Mouse (Mus musculus) lung, postnatal 0 days (tissue): ENCODE data around the gene Ilf3.

Experiments used
- CTCF ChIP-seq: IDR thresholded peaks from 2 replicates; pipeline ENCODE4 v1.5.1; 2016; ENCODE audit warnings: antibody characterized with exemption, mild to moderate bottlenecking
- EP300 ChIP-seq: IDR thresholded peaks from 2 replicates; pipeline ENCODE4 v1.6.1; 2016; ENCODE audit warnings: antibody characterized with exemption, mild to moderate bottlenecking, control low read depth

GRCm38 (mm10) chr9:21454556-21454955 is 86.9 kb downstream of the Ilf3 start:
- TF ChIP-seq EP300: no peak
- TF ChIP-seq CTCF: no peak
